Mouse (Mus musculus): Measurements from ENCODE around the gene Tnni2. TPM values are rescaled to one million over a fixed set of nuclear protein-coding genes. Genes with fewer than 3 reads are reported as not detected.
"Not testable (repeated sequence)": the region's sequence is repeated elsewhere in the genome, so short reads cannot be mapped to it uniquely, and the experiment has no call there.

Gene Tnni2
- 10 to 100 TPM in 1 of 2 experiments, 1 to 10 TPM in 1; 6.6 to 16.4 TPM for total RNA-seq (2021)

GRCm38 (mm10) chr7:142441585-142441984 lies at the start of gene Tnni2:
TSS of gene Tnni2 (plus strand) at chr7:142441808.
- no peak for DNase-seq

GRCm38 (mm10) chr7:142393191-142393590 lies 48.4 kb upstream of the Tnni2 start:
- no peak for DNase-seq

DNA sequence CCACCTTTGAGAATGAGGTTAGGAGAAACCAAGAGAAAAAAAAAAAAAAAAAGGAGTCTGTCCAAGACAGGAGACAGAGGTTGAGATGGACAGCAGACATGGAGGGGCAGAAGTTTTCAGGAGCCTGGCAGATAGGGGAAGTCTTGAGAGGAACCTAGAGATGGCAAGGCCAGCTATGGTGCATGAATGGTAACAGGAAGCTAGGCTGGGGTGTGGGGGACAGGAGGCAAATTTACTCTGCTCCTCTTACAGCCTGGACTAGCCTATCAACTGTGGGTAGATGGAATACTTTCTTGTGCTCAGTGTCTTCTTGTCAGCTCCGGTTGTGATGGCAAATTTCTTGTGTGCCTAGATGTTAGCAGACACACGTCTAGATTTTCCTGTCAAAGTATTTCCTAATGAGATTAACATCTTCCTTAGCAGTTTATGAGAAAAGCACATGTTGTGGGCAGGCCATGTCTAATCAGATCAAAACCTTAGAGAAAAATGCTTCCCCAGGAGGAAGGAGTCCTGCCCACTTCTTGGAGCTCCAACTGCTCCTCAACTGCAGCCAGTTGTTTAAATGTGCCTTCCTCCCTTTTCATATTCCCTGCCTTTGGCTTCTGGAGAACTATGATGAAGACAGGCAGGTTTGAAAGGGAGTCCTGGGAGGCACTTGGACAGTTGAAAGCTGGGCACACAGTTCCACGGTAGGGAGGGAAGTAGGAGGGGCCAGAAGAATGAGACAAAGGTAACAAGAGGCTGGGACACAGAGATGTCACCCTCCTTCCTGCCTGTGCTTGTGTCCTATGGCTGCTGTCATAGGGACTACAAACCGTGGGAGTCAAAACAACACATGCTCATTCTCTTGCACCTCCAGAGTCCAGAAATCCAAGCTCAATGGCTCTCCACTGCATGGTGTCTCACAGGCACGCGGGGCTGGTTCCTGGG lies 47.1 kb upstream of the Tnni2 start:
- no peak for DNase-seq

DNA sequence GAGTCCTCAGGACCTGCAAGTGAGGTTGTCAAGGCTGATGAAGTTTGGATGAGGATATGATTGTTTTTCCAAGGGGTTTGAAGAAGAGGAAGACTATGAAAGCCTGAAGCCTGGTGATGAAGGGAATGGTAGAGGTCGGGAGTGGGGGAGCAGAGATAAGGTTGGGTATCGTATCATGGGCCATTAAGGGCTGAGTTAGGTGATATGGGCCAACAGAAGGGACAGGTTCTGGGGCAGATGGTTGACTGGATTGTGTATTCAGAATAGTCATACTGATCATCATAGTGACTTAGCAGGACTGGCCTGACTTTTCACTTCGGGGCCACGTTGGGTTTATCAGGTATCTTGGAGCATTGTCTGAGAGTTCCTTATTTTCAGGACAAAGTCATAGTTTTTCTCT lies 46.1 kb upstream of the Tnni2 start:
- no peak for DNase-seq

DNA sequence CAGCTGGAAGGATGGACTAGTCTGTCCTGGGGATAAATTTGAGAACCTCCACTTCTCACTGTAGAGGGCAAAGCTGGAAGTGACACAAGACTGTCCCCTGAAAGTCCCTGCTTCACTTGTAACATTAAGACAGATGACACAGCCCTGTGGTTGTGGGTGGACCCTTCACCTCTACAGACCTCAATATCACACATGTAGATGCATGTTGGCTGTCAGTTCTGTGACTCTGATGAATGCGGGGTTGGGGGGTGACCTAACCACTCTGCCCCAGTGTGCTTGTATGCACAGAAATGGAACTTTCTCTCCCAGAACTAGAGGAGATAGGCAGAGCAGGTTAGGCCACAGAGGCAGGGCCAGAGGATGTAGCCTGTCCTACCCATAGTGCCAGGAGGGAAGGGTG lies 45.0 kb upstream of the Tnni2 start:
- no peak for DNase-seq

GRCm38 (mm10) chr7:142398052-142398451 lies 43.6 kb upstream of the Tnni2 start:
- DNase-seq = no peak

GRCm38 (mm10) chr7:142399250-142399649 lies 42.4 kb upstream of the Tnni2 start:
- no peak for DNase-seq

GRCm38 (mm10) chr7:142400112-142400749 lies 41.4 kb upstream of the Tnni2 start:
- no peak for DNase-seq

DNA sequence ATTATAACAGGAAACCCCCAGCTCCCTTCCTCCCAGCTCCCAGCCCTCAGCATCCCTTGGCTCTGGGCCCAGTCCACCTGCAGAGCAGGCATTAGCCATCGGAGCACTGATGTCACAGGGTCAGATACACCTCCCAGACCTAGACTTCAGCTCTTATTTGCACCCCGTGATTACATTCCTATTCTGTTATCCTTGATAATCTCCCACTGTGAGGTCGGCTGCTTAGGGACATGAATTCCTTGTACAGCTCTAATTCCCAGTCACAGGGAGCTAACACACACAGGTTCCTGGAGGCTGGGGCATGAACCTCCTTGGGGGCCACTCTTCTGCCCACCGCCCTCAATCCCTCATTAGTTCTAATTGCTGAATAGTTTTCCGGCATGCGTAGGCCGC lies 40.9 kb upstream of the Tnni2 start:
- DNase-seq = no peak

DNA sequence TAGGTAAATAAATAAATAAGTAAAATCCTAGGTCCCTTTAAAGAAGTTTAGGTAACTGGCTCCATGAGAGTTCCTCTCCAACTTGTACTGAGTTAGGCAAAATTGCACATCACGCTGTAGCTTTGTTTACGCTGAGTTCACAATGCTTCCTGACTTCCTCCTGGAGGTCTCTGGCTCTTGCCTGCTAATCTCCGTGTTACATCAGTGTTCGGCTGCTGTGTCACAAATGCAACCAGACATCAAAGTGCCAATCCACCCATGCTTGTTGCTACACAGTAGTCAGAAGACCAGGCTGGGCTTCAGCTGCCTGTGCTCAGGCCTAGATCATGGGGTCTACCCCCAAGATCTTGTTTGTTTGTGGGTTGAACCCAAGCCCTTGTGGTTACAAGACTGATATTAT lies 38.0 kb upstream of the Tnni2 start:
- DNase-seq = no peak

GRCm38 (mm10) chr7:142405134-142405533 lies 36.5 kb upstream of the Tnni2 start:
- DNase-seq = not testable (repeated sequence)

DNA sequence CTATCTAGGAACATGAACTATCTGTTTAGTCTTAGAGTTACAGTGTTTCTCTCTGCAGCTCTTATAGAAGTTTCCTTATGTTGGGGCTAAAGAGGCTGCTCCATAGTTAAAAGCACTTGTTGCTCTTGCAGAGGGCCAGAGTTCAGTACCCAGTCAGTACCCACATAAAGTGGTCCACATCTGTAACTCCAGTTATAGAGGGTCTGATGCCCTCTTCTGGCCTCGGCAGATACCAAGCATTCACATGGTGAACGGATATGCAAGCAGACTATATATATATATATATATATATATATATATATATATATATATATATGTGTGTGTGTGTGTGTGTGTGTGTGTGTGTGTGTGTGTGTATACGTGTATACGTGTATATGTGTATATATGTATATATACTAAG lies 33.7 kb upstream of the Tnni2 start:
- no peak for DNase-seq

DNA sequence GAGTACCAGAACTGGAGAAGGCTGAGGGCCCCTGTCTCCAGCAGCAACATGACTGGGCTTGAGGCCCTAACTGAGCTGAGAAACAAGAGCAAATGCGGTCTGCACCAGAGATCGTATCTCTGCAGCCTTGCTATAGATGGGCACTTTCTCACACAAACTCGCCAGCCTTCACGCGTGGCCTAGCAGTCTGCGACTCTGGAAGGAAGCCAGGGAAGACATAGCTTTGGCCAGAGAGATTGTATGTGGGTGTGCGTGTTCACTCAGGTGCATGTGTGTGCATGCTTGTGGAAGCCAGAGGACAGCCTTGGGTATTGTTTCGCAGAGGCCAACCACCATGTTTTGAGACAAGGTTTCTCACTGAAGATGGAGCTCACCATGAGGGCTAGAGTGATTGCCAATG lies 32.9 kb upstream of the Tnni2 start:
- DNase-seq = no peak

DNA sequence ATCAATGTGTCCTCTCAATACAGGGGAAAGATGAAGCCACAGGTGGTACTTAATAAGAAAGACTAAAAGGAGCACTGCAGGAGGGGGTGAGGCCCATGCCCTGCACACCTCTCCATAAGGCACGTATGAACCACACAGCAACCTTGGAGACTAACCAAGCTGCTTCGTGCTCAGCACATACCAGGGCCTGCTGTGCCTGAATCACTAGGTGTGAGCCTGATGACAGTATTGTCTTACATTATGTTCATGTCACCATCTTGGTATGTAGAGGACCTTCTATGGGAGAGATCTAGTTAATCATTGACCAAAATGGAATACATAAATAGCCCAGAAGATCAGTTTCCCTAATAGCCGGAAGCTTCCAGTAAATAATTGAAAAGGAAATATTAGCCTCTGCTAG lies 32.0 kb upstream of the Tnni2 start:
- no peak for DNase-seq

DNA sequence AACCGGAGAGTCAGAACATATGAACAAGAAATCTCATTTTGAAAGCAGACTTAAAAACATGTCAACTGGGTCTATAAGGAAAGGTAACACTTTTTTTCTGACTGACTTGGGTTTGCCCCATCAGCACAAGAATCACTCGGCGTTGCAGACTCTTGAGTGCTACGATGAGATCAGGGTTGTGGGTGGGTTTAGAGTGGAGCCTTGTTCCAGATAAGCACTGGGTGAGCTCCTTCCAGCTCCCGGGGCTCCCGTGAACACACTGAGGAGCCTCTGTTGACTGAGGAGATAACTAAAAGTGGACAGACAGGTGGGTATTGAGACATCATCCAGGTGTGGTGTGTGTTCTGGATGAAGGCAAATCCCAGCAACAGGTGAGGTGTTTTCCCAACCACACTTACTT lies 28.3 kb upstream of the Tnni2 start:
- DNase-seq = no peak

DNA sequence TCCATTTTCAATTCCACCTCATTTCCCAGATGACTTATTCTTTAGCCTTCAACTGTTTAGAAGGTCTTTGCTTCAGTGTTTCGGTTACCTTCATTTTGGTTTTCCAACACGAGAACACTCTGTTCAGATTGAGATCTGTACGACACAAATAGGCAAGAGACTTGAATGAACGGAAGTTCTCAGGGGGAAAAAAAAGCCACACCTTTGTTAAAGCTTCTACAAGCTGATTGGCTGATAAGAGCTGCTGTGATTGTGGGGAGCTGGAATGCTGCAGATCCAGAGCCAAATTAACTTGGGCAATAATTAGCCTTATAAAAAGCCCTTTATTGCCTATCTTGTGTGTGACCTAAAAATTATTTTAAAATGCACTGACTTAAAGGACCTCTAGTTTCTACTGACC lies 26.3 kb upstream of the Tnni2 start:
- no peak for DNase-seq

DNA sequence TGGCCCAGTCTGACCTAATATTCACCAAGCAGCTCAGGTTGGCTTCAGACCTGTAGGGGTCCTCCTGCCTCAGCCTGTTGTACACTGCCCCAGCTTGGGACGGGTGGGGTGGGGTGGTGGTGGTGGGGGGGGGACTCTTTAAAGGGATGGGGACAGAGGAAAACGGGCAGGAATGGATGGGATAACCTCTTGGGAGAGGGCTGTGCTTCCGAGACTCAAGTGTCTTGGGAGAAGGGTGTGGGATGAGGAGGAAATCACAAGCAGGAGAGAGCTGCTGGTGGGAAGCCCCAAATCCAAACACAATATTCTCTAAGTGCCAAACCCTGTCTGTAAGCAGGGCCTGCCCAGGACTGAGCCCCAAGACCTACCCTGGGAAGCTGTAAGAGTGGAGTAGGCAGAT lies 25.4 kb upstream of the Tnni2 start:
- no peak for DNase-seq

GRCm38 (mm10) chr7:142418027-142418426 lies 23.6 kb upstream of the Tnni2 start:
- DNase-seq = no peak

DNA sequence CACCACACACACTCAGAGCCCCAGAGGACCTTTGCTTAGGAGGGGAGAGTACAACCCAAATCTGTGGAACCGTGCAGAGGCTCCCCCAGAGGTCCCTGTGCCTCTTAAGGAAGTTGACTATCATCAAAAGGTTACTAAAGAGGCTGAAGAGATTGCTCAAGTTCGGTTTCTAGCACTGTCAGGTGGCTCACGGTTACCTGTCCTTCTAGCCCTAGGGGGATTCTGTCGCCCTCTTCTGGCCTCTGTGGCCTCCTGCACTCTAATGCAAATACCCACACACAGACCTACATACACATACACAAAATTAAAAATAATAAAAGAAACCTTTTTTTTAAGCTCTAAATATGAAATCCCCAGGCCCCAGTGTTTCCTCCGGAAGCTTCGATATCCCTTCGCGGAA lies 22.9 kb upstream of the Tnni2 start:
- no peak for DNase-seq

GRCm38 (mm10) chr7:142419887-142420286 lies 21.7 kb upstream of the Tnni2 start:
- DNase-seq = no peak

- no peak for DNase-seq
These were observed 19.8 kb upstream of the Tnni2 start for GRCm38 (mm10) chr7:142421826-142422225.

DNA sequence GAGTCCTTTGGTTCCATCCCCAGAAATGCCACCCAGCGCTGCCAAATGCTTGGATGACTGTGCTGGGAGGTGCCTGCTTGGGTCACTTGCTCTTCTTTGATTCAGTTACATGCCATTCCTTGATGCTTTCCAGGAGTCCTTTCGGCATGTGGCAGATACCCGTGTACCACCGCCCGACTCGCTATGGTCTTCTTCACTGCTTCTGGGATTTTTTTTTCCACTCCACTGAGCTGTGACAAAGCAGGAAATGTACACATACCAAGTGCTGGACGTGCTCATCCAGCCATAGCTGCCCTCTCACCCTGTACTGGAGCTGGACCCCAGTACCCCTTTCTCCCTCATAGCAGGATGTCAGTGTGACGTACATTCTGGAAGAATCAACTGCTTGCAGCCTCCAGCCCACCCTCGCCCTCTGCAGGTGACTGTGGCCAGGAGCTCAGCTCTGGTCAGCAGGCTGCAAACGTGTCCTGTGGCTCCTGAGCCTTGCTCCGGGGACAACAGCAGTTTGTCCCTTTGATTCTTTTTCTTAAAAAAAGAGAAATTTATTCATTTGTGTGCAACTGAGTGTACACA lies 15.9 kb upstream of the Tnni2 start:
- peak; percentile 62 for DNase-seq

DNA sequence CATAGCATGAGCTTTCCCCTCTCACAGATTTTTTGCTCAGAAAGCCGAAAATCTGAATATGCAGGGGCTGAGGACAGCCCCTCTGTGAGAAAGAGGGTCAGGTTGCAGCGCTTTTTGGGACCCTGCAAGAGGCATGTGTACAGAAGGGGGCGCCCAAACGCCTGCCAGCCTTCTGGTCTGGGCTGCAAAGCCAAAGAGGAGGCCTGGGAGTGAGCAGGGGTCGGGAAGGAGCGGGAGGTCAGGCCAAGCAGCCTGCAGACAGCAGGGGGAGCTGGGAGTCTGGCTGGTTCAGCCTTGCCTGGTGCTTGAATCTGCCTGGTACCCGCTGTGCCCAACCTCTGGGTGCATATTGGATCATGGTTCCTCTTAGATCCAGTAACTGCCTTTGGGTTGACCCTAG lies 13.4 kb upstream of the Tnni2 start:
- DNase-seq = peak; percentile 70

Data from heart, postnatal 4 days (tissue).